Mouse (Mus musculus) CH12.LX (cell line): ENCODE results near the gene Pkd1l3. TPM values are rescaled to one million over a fixed set of nuclear protein-coding genes. Genes with fewer than 3 reads are reported as not detected.

Source experiments
- DNase-seq: peaks from one replicate; pipeline ENCODE4 v3.0.0-alpha.2; 2013; ENCODE audit errors: extremely low read depth
- H3K27ac ChIP-seq: 2 replicates; pipeline ENCODE4 v1.5.1; 2012; ENCODE audit warnings: low read depth, mild to moderate bottlenecking, control low read depth, moderate library complexity; ENCODE audit not compliant: insufficient read depth
- H3K27me3 ChIP-seq: replicated peaks from 2 replicates; pipeline ENCODE3; 2012; ENCODE audit warnings: inconsistent platforms
- H3K36me3 ChIP-seq, 2 experiments: replicated peaks in 1 of 2; 2 replicates each; pipeline versions ENCODE3 to v1.6.1; 2012; ENCODE audit warnings: inconsistent platforms in 1 of 2, low read length in 1 of 2, mild to moderate bottlenecking in 1 of 2, mixed read lengths in 1 of 2, moderate library complexity in 1 of 2; ENCODE audit not compliant: control insufficient read depth in 1 of 2, insufficient read depth in 1 of 2
- H3K4me1 ChIP-seq, 2 experiments: 2 replicates each; pipeline ENCODE4 v1.6.1; 2012; ENCODE audit warnings: inconsistent platforms in 1 of 2, moderate library complexity in 1 of 2; ENCODE audit not compliant: insufficient read depth in 2 of 2, control insufficient read depth in 1 of 2
- H3K4me2 ChIP-seq: 2 replicates; pipeline ENCODE4 v1.6.1; 2012; ENCODE audit warnings: low read depth, mild to moderate bottlenecking, control low read depth; ENCODE audit not compliant: poor library complexity, insufficient read depth, severe bottlenecking
- H3K4me3 ChIP-seq, 3 experiments: fragments of 150-350 bp in 1 of 3; sonication (generic) in 1 of 3; replicated peaks in 1 of 3; 2 replicates each; pipeline versions ENCODE3 to v1.5.1; 2011 to 2012; ENCODE audit warnings: low read depth in 2 of 3, low read length in 2 of 3, mild to moderate bottlenecking in 2 of 3, moderate library complexity in 2 of 3, control low read depth in 1 of 3, improper control_type of control experiment in 1 of 3, inconsistent platforms in 1 of 3, mixed read lengths in 1 of 3; ENCODE audit not compliant: poor library complexity in 1 of 3
- H3K79me2 ChIP-seq: replicated peaks from 2 replicates; pipeline ENCODE4 v1.6.1; 2012; ENCODE audit warnings: mild to moderate bottlenecking, moderate library complexity; ENCODE audit not compliant: control insufficient read depth, poor library complexity, insufficient read depth, severe bottlenecking; ENCODE audit errors: extremely low read depth
- H3K9ac ChIP-seq: 2 replicates; pipeline ENCODE4 v1.6.1; 2012; ENCODE audit warnings: low read depth, mild to moderate bottlenecking, control low read depth, moderate library complexity; ENCODE audit not compliant: insufficient read depth
- H3K9me3 ChIP-seq: replicated peaks from 2 replicates; pipeline ENCODE3; 2012; ENCODE audit warnings: low read length, inconsistent platforms, mixed read lengths
- BHLHE40 ChIP-seq: IDR thresholded peaks from 2 replicates; pipeline ENCODE4 v1.6.1; 2011; ENCODE audit warnings: mild to moderate bottlenecking, low read depth, low read length, improper control_type of control experiment
- CHD2 ChIP-seq: IDR thresholded peaks from 2 replicates; pipeline ENCODE4 v1.6.1; 2011; ENCODE audit warnings: low read length, improper control_type of control experiment
- E2F4 ChIP-seq: IDR thresholded peaks from 2 replicates; pipeline ENCODE4 v1.6.1; 2011; ENCODE audit warnings: low read depth, low read length, improper control_type of control experiment; ENCODE audit not compliant: insufficient replicate concordance
- ETS1 ChIP-seq: conservative IDR thresholded peaks from 2 replicates; pipeline ENCODE4 v1.6.1; 2012; ENCODE audit warnings: low read depth, mild to moderate bottlenecking, inconsistent platforms, low read length, improper control_type of control experiment, moderate library complexity
- JUND ChIP-seq: conservative IDR thresholded peaks from 2 replicates; pipeline ENCODE4 v1.6.1; 2011; ENCODE audit warnings: low read depth, low read length, improper control_type of control experiment
- KAT2A ChIP-seq: IDR thresholded peaks from 2 replicates; pipeline ENCODE4 v1.6.1; 2012; ENCODE audit warnings: low read length, improper control_type of control experiment, inconsistent platforms; ENCODE audit not compliant: insufficient replicate concordance
- MAFK ChIP-seq: IDR thresholded peaks from 2 replicates; pipeline ENCODE4 v1.6.1; 2011; ENCODE audit warnings: low read length, improper control_type of control experiment; ENCODE audit not compliant: insufficient replicate concordance
- MAZ ChIP-seq: IDR thresholded peaks from 2 replicates; pipeline ENCODE4 v1.6.1; 2012; ENCODE audit warnings: low read depth, mild to moderate bottlenecking, inconsistent platforms, low read length, improper control_type of control experiment, moderate library complexity
- MXI1 ChIP-seq: IDR thresholded peaks from 2 replicates; pipeline ENCODE4 v1.6.1; 2011; ENCODE audit warnings: mild to moderate bottlenecking, low read depth, low read length, improper control_type of control experiment
- MYC ChIP-seq: IDR thresholded peaks from 2 replicates; pipeline ENCODE4 v1.6.1; 2011; ENCODE audit warnings: low read depth, mild to moderate bottlenecking, improper control_type of control experiment, low read length
- NRF1 ChIP-seq: IDR thresholded peaks from 2 replicates; pipeline ENCODE4 v1.6.1; 2014; ENCODE audit warnings: low read depth, mild to moderate bottlenecking, inconsistent platforms, low read length, improper control_type of control experiment, moderate library complexity
- PAX5 ChIP-seq: IDR thresholded peaks from 2 replicates; pipeline ENCODE4 v1.6.1; 2012; ENCODE audit warnings: low read length, inconsistent platforms, mixed read lengths
- POLR2A ChIP-seq: IDR thresholded peaks from 2 replicates; pipeline ENCODE4 v1.6.1; 2011; ENCODE audit warnings: low read depth, mild to moderate bottlenecking, improper control_type of control experiment, low read length
- RCOR1 ChIP-seq: conservative IDR thresholded peaks from 2 replicates; pipeline ENCODE4 v1.6.1; 2012; ENCODE audit warnings: low read depth, mild to moderate bottlenecking, inconsistent platforms, low read length, improper control_type of control experiment
- SIN3A ChIP-seq: IDR thresholded peaks from 2 replicates; pipeline ENCODE4 v1.6.1; 2012; ENCODE audit warnings: low read length, improper control_type of control experiment, inconsistent platforms
- TBP ChIP-seq: conservative IDR thresholded peaks from 2 replicates; pipeline ENCODE4 v1.6.1; 2011; ENCODE audit warnings: low read depth, low read length, improper control_type of control experiment
- TCF12 ChIP-seq: IDR thresholded peaks from 2 replicates; pipeline ENCODE4 v1.6.1; 2014; ENCODE audit warnings: low read depth, mild to moderate bottlenecking, inconsistent platforms, low read length, improper control_type of control experiment
- USF1 ChIP-seq: IDR thresholded peaks from 2 replicates; pipeline ENCODE4 v1.6.1; 2014; ENCODE audit warnings: low read depth, mild to moderate bottlenecking, inconsistent platforms, low read length, improper control_type of control experiment
- ZC3H11A ChIP-seq: IDR thresholded peaks from 2 replicates; pipeline ENCODE4 v1.6.1; 2012; ENCODE audit warnings: low read depth, mild to moderate bottlenecking, inconsistent platforms, low read length, improper control_type of control experiment
- ZNF384 ChIP-seq: IDR thresholded peaks from 2 replicates; pipeline ENCODE4 v1.6.1; 2012; ENCODE audit warnings: low read depth, low read length, improper control_type of control experiment, inconsistent platforms
- dilution Hi-C: fragments of 300-500 bp; cut with MboI; formaldehyde crosslinking; loops from 2 replicates; pipeline ENCODE4 v1.14.3; 2020; ENCODE audit warnings: low sequenced_read_pairs; ENCODE audit not compliant: extremely low pct_unique_long_range_greater_than_20kb, extremely low pct_ligation_motif_present
- in situ Hi-C: fragments of 300-500 bp; cut with MboI; formaldehyde crosslinking; loops from 3 replicates; pipeline ENCODE4 v1.14.3; 2019; ENCODE audit warnings: low sequenced_read_pairs, low pct_ligation_motif_present, low pct_unique_long_range_greater_than_20kb, mixed read lengths
- polyA plus RNA-seq: library from polyadenylated mRNA; unstranded; fragments of >175 nt; gene quantifications from 2 replicates; pipeline ENCODE4 v1.2.1, GENCODE M21; 2012; ENCODE audit warnings: low read depth; ENCODE audit not compliant: insufficient read length
- total RNA-seq, 2 experiments: library from RNA; depleted of rRNA; stranded (reverse); fragments of 300-350 nt in 1 of 2; fragments of >200 nt in 1 of 2; gene quantifications; 2 replicates each; pipeline ENCODE4 v1.2.3; 2012 to 2014

Gene Pkd1l3
- total and polyA plus RNA-seq, 3 experiments = 3.5 to 10.0 (median 6.0) TPM

DNA sequence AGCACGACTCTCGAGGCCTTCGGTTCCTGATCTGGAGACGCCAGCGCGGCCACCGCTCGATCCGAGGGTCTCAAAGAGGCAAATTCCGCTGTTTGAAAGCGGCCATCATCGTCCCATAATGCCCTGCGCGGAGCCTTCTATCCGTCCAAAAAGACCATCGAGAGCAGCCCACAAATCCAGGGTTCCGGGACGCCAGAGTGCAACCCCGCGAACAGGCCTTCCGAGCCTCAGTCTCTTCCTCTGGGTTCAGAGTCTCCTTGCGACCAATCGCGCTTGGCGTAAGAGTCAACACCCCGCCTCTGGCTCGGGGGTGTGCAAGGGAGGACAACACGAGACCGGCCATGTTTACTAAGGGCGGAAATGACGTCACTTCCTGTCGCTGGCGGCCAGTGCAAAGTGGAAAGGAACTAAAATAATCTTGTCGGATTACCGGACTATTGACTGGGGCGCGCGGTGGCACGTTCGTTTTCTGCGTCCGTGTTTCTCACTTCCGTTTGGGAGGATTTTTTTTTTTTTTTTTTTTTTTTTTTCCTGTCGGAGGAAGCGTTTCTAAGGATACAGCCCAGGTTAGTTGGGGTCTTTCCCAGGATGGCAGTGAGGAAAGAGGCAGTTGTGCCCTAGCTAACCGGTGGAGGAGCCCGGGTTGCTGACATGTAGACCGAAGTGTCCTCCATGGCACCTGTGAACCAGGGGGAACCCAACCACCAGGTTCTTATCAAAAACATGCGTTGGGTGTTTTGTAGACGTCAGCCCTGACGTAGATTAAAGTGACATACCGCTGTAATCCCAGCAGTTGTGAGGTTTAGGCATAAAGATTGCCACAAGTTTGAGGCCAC lies 48.6 kb upstream of the Pkd1l3 start, which contains the start of the genes Dhx38 and Txnl4b (continued):
- TF ChIP-seq USF1 (no peak), MYC (peak; percentile 74; the same call in 1 of the 2 replicates), CHD2 (peak; percentile 45; the same call in 1 of the 2 replicates), SIN3A (peak; percentile 98), E2F4 (no peak; the same call in 1 of the 2 replicates), MAFK (no peak), NRF1 (peak; percentile 79), RCOR1 (no peak; the same call in none of the 2 replicates), KAT2A (peak; percentile 93; the same call in 1 of the 2 replicates), ZC3H11A (no peak), MAZ (peak; percentile 54; the same call in 1 of the 2 replicates), PAX5 (no peak), POLR2A (peak; percentile 75), TBP (peak; percentile 51; the same call in 1 of the 2 replicates), ZNF384 (peak; percentile 100), TCF12 (peak; percentile 67; the same call in 1 of the 2 replicates), ETS1 (peak; percentile 52), JUND (peak; percentile 96)

GRCm38 (mm10) chr8:109571139-109571538 lies 43.2 kb upstream of the Pkd1l3 start:
- in situ Hi-C loops = no loop called here
- H3K4me2 ChIP-seq = no peak overlapping the region
- H3K27ac ChIP-seq = no peak overlapping the region
- dilution Hi-C loops = no loop called here
- H3K4me3 ChIP-seq = no peak overlapping the region
- H3K36me3 ChIP-seq = peaks cover 19 to 68% of the 10 kb centered on the region in 2 experiments
- TF ChIP-seq BHLHE40 = no peak
- TF ChIP-seq MXI1 = no peak
- TF ChIP-seq E2F4 = no peak
- TF ChIP-seq ZC3H11A = no peak
- TF ChIP-seq MAZ = no peak
- TF ChIP-seq CHD2 = no peak
- H3K9ac ChIP-seq = no peak overlapping the region
- no peaks in the 10 kb centered on the region for H3K27me3 ChIP-seq
- peaks cover 7% of the 10 kb centered on the region for H3K79me2 ChIP-seq
- H3K9me3 ChIP-seq = no peaks in the 10 kb centered on the region
- no peak for DNase-seq
- peaks cover 3 to 14% of the 10 kb centered on the region in 2 experiments; a peak in 2 of 4 replicates for H3K4me1 ChIP-seq
